Mouse (Mus musculus): ENCODE measurements around the gene Rrbp1. TPM values are rescaled to one million over a fixed set of nuclear protein-coding genes. Genes with fewer than 3 reads are reported as not detected.

Rrbp1 gene
- polyA plus RNA-seq, 1 experiment: 127 TPM

GRCm38 (mm10) chr2:143982152-143982551, 28.9 kb downstream of the Rrbp1 start:
- Histone ChIP-seq H3K4me2 (ENCODE audit: low read depth) (no peak overlapping the region), H3K79me2 (ENCODE audit: control insufficient read depth, insufficient read depth) (peaks cover 89% of the 10 kb centered on the region), H3K4me3 (no peak overlapping the region), H3ac (ENCODE audit: control insufficient read depth, insufficient read length) (no peak overlapping the region), H3K36me3 (ENCODE audit: control insufficient read depth, insufficient read depth) (peaks cover 13% of the 10 kb centered on the region), H3K27me3 (ENCODE audit: control insufficient read depth, insufficient read depth, insufficient read length) (no peaks in the 10 kb centered on the region)
- no peak for TF ChIP-seq MAX (IDR thresholded peaks at IDR 0.05; ENCODE audit: low read depth)
- no peak for TF ChIP-seq MYOG (IDR thresholded peaks at IDR 0.05; ENCODE audit: control insufficient read depth in 1 of 3, insufficient read depth in 1 of 3, insufficient read length in 2 of 3, low read depth in 2 of 3)
- TF ChIP-seq CEBPB (IDR thresholded peaks at IDR 0.05; ENCODE audit: insufficient read depth, poor library complexity, severe bottlenecking): no peak
- TF ChIP-seq E2F4 (IDR thresholded peaks at IDR 0.05; ENCODE audit: insufficient read depth): no peak
- no peak for TF ChIP-seq TCF3 (IDR thresholded peaks at IDR 0.05; ENCODE audit: insufficient read length, low read depth)
- TF ChIP-seq REST (IDR thresholded peaks at IDR 0.05; ENCODE audit: insufficient read depth, insufficient read length): no peak
- TF ChIP-seq POLR2AphosphoS2 (IDR thresholded peaks at IDR 0.05; ENCODE audit: insufficient read length, low read depth): no peak
- TF ChIP-seq SRF (IDR thresholded peaks at IDR 0.05; ENCODE audit: control insufficient read depth, insufficient read length, low read depth): no peak
- TF ChIP-seq MYOD1 (IDR thresholded peaks at IDR 0.05; ENCODE audit: control insufficient read depth in 1 of 3, insufficient read length in 2 of 3, low read depth in 2 of 3): no peak
- no peak for TF ChIP-seq TCF12 (IDR thresholded peaks at IDR 0.05; ENCODE audit: insufficient read depth, poor library complexity, severe bottlenecking)
- TF ChIP-seq USF1 (IDR thresholded peaks at IDR 0.05; ENCODE audit: low read depth): no peak
- TF ChIP-seq POLR2A (IDR thresholded peaks at IDR 0.05; ENCODE audit: insufficient read length, low read depth): no peak

GRCm38 (mm10) chr2:143980781-143981398, 30.2 kb downstream of the Rrbp1 start:
- Histone ChIP-seq H3K4me2 (ENCODE audit: low read depth) (no peak overlapping the region), H3K36me3 (ENCODE audit: control insufficient read depth, insufficient read depth) (peaks cover 12% of the 10 kb centered on the region), H3K79me2 (ENCODE audit: control insufficient read depth, insufficient read depth) (peaks cover 94% of the 10 kb centered on the region), H3K4me3 (no peak overlapping the region), H3K27me3 (ENCODE audit: control insufficient read depth, insufficient read depth, insufficient read length) (no peaks in the 10 kb centered on the region), H3ac (ENCODE audit: control insufficient read depth, insufficient read length) (no peak overlapping the region)
- TF ChIP-seq POLR2AphosphoS2 (IDR thresholded peaks at IDR 0.05; ENCODE audit: insufficient read length, low read depth) (no peak), CEBPB (IDR thresholded peaks at IDR 0.05; ENCODE audit: insufficient read depth, poor library complexity, severe bottlenecking) (no peak), POLR2A (IDR thresholded peaks at IDR 0.05; ENCODE audit: insufficient read length, low read depth) (no peak), REST (IDR thresholded peaks at IDR 0.05; ENCODE audit: insufficient read depth, insufficient read length) (no peak)

DNA sequence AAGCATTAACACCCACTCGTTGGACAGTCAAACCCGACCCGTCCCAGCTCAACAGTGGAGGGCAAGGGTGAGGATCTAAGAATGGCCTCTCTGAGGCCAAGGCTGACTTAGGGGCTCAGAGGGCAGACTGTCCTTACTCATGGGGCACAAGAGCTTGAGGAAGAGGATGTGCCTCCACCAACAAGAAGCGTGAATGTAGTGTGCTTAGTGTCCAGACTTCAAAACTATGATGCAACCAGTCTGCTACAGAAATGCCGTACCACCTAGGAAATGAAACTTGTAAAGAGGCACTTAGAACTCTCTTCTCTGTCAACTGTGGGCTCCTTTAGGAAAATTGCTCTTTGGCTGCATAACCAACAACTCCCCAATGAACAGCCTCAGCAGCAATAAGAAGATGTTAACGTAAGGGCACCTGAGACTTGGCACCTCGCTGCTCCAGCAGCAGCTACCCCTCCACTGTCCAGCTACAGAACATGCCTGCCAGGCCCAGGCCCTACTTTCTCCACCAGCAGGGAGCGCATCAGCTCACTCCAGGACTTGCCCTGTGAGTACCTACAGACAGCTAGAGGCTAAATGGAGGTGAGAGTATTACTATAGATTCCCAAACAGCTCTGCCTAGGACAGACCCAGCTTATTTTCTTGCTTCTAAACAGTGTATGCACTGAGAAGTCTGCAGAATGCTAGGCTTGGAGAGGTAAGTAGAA, 32.5 kb downstream of the Rrbp1 start:
- TF ChIP-seq E2F4 (IDR thresholded peaks at IDR 0.05; ENCODE audit: insufficient read depth) (no peak), MAX (IDR thresholded peaks at IDR 0.05; ENCODE audit: low read depth) (no peak), POLR2A (IDR thresholded peaks at IDR 0.05; ENCODE audit: insufficient read length, low read depth) (no peak), SRF (IDR thresholded peaks at IDR 0.05; ENCODE audit: control insufficient read depth, insufficient read length, low read depth) (no peak), MYOD1 (IDR thresholded peaks at IDR 0.05; ENCODE audit: control insufficient read depth in 1 of 3, insufficient read length in 2 of 3, low read depth in 2 of 3) (no peak), CEBPB (IDR thresholded peaks at IDR 0.05; ENCODE audit: insufficient read depth, poor library complexity, severe bottlenecking) (no peak), USF1 (IDR thresholded peaks at IDR 0.05; ENCODE audit: low read depth) (no peak), TCF3 (IDR thresholded peaks at IDR 0.05; ENCODE audit: insufficient read length, low read depth) (no peak), POLR2AphosphoS2 (IDR thresholded peaks at IDR 0.05; ENCODE audit: insufficient read length, low read depth) (no peak), REST (IDR thresholded peaks at IDR 0.05; ENCODE audit: insufficient read depth, insufficient read length) (no peak), TCF12 (IDR thresholded peaks at IDR 0.05; ENCODE audit: insufficient read depth, poor library complexity, severe bottlenecking) (no peak), MYOG (IDR thresholded peaks at IDR 0.05; ENCODE audit: control insufficient read depth in 1 of 3, insufficient read depth in 1 of 3, insufficient read length in 2 of 3, low read depth in 2 of 3) (no peak)
- Histone ChIP-seq H3K79me2 (ENCODE audit: control insufficient read depth, insufficient read depth) (peaks cover 78% of the 10 kb centered on the region), H3K27me3 (ENCODE audit: control insufficient read depth, insufficient read depth, insufficient read length) (no peaks in the 10 kb centered on the region), H3K36me3 (ENCODE audit: control insufficient read depth, insufficient read depth) (peaks cover 12% of the 10 kb centered on the region), H3K4me3 (no peak overlapping the region), H3ac (ENCODE audit: control insufficient read depth, insufficient read length) (no peak overlapping the region), H3K4me2 (ENCODE audit: low read depth) (no peak overlapping the region)

- H3K4me2 ChIP-seq (ENCODE audit: low read depth): no peak overlapping the region
- H3ac ChIP-seq (ENCODE audit: control insufficient read depth, insufficient read length): no peak overlapping the region
- TF ChIP-seq REST (IDR thresholded peaks at IDR 0.05; ENCODE audit: insufficient read depth, insufficient read length): no peak
- no peak for TF ChIP-seq POLR2AphosphoS2 (IDR thresholded peaks at IDR 0.05; ENCODE audit: insufficient read length, low read depth)
- TF ChIP-seq E2F4 (IDR thresholded peaks at IDR 0.05; ENCODE audit: insufficient read depth): no peak
- no peak for TF ChIP-seq USF1 (IDR thresholded peaks at IDR 0.05; ENCODE audit: low read depth)
- TF ChIP-seq POLR2A (IDR thresholded peaks at IDR 0.05; ENCODE audit: insufficient read length, low read depth): no peak
- TF ChIP-seq TCF3 (IDR thresholded peaks at IDR 0.05; ENCODE audit: insufficient read length, low read depth): no peak
- no peak for TF ChIP-seq MYOD1 (IDR thresholded peaks at IDR 0.05; ENCODE audit: control insufficient read depth in 1 of 3, insufficient read length in 2 of 3, low read depth in 2 of 3)
- TF ChIP-seq MYOG (IDR thresholded peaks at IDR 0.05; ENCODE audit: control insufficient read depth in 1 of 3, insufficient read depth in 1 of 3, insufficient read length in 2 of 3, low read depth in 2 of 3): no peak
- no peak for TF ChIP-seq MAX (IDR thresholded peaks at IDR 0.05; ENCODE audit: low read depth)
- no peak for TF ChIP-seq SRF (IDR thresholded peaks at IDR 0.05; ENCODE audit: control insufficient read depth, insufficient read length, low read depth)
- TF ChIP-seq TCF12 (IDR thresholded peaks at IDR 0.05; ENCODE audit: insufficient read depth, poor library complexity, severe bottlenecking): no peak
- no peak overlapping the region for H3K4me3 ChIP-seq
- H3K79me2 ChIP-seq (ENCODE audit: control insufficient read depth, insufficient read depth): peaks cover 52% of the 10 kb centered on the region
- H3K36me3 ChIP-seq (ENCODE audit: control insufficient read depth, insufficient read depth): peaks cover 25% of the 10 kb centered on the region
- no peaks in the 10 kb centered on the region for H3K27me3 ChIP-seq (ENCODE audit: control insufficient read depth, insufficient read depth, insufficient read length)
Observed at GRCm38 (mm10) chr2:143975146-143975649, 35.9 kb downstream of the Rrbp1 start.

Measured in myocyte (in vitro differentiated cells).